Mouse (Mus musculus): Measurements from ENCODE around the gene Sytl3. TPM values are rescaled to one million over a fixed set of nuclear protein-coding genes. Genes with fewer than 3 reads are reported as not detected.

Gene Sytl3
- total and polyA plus RNA-seq, 3 experiments: 0.16 to 0.34 (median 0.23) TPM

GRCm38 (mm10) chr17:6778332-6778683 is 119.4 kb downstream of the Sytl3 start:
- Histone ChIP-seq H3K36me3 (ENCODE audit: control insufficient read depth, insufficient read depth, low read length) (no peaks in the 10 kb centered on the region), H3K4me3 (peak overlapping the region; percentile 45), H3K9ac (ENCODE audit: low read depth, low read length) (peak overlapping the region; percentile 48), H3K79me2 (replicated peaks; ENCODE audit: control insufficient read depth, insufficient read depth, low read length) (peaks cover 2% of the 10 kb centered on the region; the same call in 1 of the 2 replicates), H3K27me3 (ENCODE audit: control insufficient read depth, insufficient read depth, low read length) (no peaks in the 10 kb centered on the region), H3K27ac (peak overlapping the region; percentile 64), H3K4me1 (ENCODE audit: control insufficient read depth, insufficient read depth, low read length) (peaks cover 5% of the 10 kb centered on the region)
- WGBS: under 1% methylated on average over 9 of the region's 9 CpGs
- TF ChIP-seq CTCF (IDR thresholded peaks at IDR 0.05) (peak; percentile 79), EP300 (IDR thresholded peaks at IDR 0.05; ENCODE audit: insufficient read depth, low read depth, low read length) (no peak), POLR2A (IDR thresholded peaks at IDR 0.05; ENCODE audit: insufficient read depth, low read depth, low read length) (0 out of 2 replicates have a peak, but pooled peaks have one; percentile 29)
- peak; percentile 66 to 72 for DNase-seq
- intact Hi-C loops (cut with DNase I): loop anchor here (5.0 kb wide), 2 partner anchors 36 to 119 kb away; no protein-coding TSS in a partner anchor

- peak overlapping the region; percentile 64 for H3K27ac ChIP-seq
- H3K79me2 ChIP-seq (replicated peaks; ENCODE audit: control insufficient read depth, insufficient read depth, low read length): peaks cover 2% of the 10 kb centered on the region; the same call in 1 of the 2 replicates
- peak; percentile 61 to 64 for DNase-seq
- peaks cover 4% of the 10 kb centered on the region for H3K4me1 ChIP-seq (ENCODE audit: control insufficient read depth, insufficient read depth, low read length)
- intact Hi-C loops (cut with DNase I): loop anchor here (5.0 kb wide), 2 partner anchors 37 to 118 kb away; no protein-coding TSS in a partner anchor
- WGBS: 12% methylated on average over 23 of the region's 23 CpGs
- H3K9ac ChIP-seq (ENCODE audit: low read depth, low read length): peak overlapping the region; percentile 3
- H3K4me3 ChIP-seq: peak overlapping the region; percentile 45
- H3K36me3 ChIP-seq (ENCODE audit: control insufficient read depth, insufficient read depth, low read length): no peaks in the 10 kb centered on the region
- H3K27me3 ChIP-seq (ENCODE audit: control insufficient read depth, insufficient read depth, low read length): no peaks in the 10 kb centered on the region
- TF ChIP-seq EP300 (IDR thresholded peaks at IDR 0.05; ENCODE audit: insufficient read depth, low read depth, low read length): no peak
- no peak for TF ChIP-seq POLR2A (IDR thresholded peaks at IDR 0.05; ENCODE audit: insufficient read depth, low read depth, low read length)
- TF ChIP-seq CTCF (IDR thresholded peaks at IDR 0.05): no peak
Measured at GRCm38 (mm10) chr17:6778771-6779509, 120.0 kb downstream of the Sytl3 start.

GRCm38 (mm10) chr17:6779632-6780031 is 120.7 kb downstream of the Sytl3 start:
- Histone ChIP-seq H3K4me1 (ENCODE audit: control insufficient read depth, insufficient read depth, low read length) (peaks cover 4% of the 10 kb centered on the region), H3K79me2 (replicated peaks; ENCODE audit: control insufficient read depth, insufficient read depth, low read length) (peaks cover 2% of the 10 kb centered on the region; the same call in 1 of the 2 replicates), H3K9ac (ENCODE audit: low read depth, low read length) (no peak overlapping the region), H3K4me3 (no peak overlapping the region), H3K27ac (no peak overlapping the region), H3K27me3 (ENCODE audit: control insufficient read depth, insufficient read depth, low read length) (no peaks in the 10 kb centered on the region), H3K36me3 (ENCODE audit: control insufficient read depth, insufficient read depth, low read length) (no peaks in the 10 kb centered on the region)
- intact Hi-C loops (cut with DNase I): loop anchor here (5.0 kb wide), 2 partner anchors 37 to 118 kb away; no protein-coding TSS in a partner anchor
- DNase-seq: no peak
- TF ChIP-seq EP300 (IDR thresholded peaks at IDR 0.05; ENCODE audit: insufficient read depth, low read depth, low read length) (no peak), POLR2A (IDR thresholded peaks at IDR 0.05; ENCODE audit: insufficient read depth, low read depth, low read length) (no peak), CTCF (IDR thresholded peaks at IDR 0.05) (no peak)
- 58% methylated on average over 7 of the region's 7 CpGs for WGBS

GRCm38 (mm10) chr17:6780521-6781115 is 121.7 kb downstream of the Sytl3 start:
- H3K4me1 ChIP-seq (ENCODE audit: control insufficient read depth, insufficient read depth, low read length): peaks cover 4% of the 10 kb centered on the region

GRCm38 (mm10) chr17:6781273-6781672 is 122.4 kb downstream of the Sytl3 start:
- no peak overlapping the region for H3K9ac ChIP-seq (ENCODE audit: low read depth, low read length)
- no peaks in the 10 kb centered on the region for H3K36me3 ChIP-seq (ENCODE audit: control insufficient read depth, insufficient read depth, low read length)
- DNase-seq: no peak
- H3K79me2 ChIP-seq (replicated peaks; ENCODE audit: control insufficient read depth, insufficient read depth, low read length): no peaks in the 10 kb centered on the region
- no peak overlapping the region for H3K27ac ChIP-seq
- peaks cover 4% of the 10 kb centered on the region for H3K4me1 ChIP-seq (ENCODE audit: control insufficient read depth, insufficient read depth, low read length)
- no peak overlapping the region for H3K4me3 ChIP-seq
- intact Hi-C loops (cut with DNase I): no loop called here
- H3K27me3 ChIP-seq (ENCODE audit: control insufficient read depth, insufficient read depth, low read length): no peaks in the 10 kb centered on the region
- WGBS: 51% methylated on average over 6 of the region's 6 CpGs
- TF ChIP-seq POLR2A (IDR thresholded peaks at IDR 0.05; ENCODE audit: insufficient read depth, low read depth, low read length): no peak
- no peak for TF ChIP-seq EP300 (IDR thresholded peaks at IDR 0.05; ENCODE audit: insufficient read depth, low read depth, low read length)

More at GRCm38 (mm10) chr17:6780521-6781115, 121.7 kb downstream of the Sytl3 start:
- intact Hi-C loops (cut with DNase I): no loop called here
- Histone ChIP-seq H3K79me2 (replicated peaks; ENCODE audit: control insufficient read depth, insufficient read depth, low read length) (no peaks in the 10 kb centered on the region), H3K36me3 (ENCODE audit: control insufficient read depth, insufficient read depth, low read length) (no peaks in the 10 kb centered on the region), H3K27me3 (ENCODE audit: control insufficient read depth, insufficient read depth, low read length) (no peaks in the 10 kb centered on the region), H3K27ac (no peak overlapping the region), H3K4me3 (no peak overlapping the region), H3K9ac (ENCODE audit: low read depth, low read length) (no peak overlapping the region)
- TF ChIP-seq CTCF (IDR thresholded peaks at IDR 0.05) (no peak), POLR2A (IDR thresholded peaks at IDR 0.05; ENCODE audit: insufficient read depth, low read depth, low read length) (no peak), EP300 (IDR thresholded peaks at IDR 0.05; ENCODE audit: insufficient read depth, low read depth, low read length) (no peak)
- WGBS: 69% methylated on average over 4 of the region's 4 CpGs
- no peak for DNase-seq
